Mouse (Mus musculus) embryonic fibroblast, embryonic 13.5 days (primary cell): Measurements from ENCODE around the gene Mrps12.

Experiments
- CTCF ChIP-seq: IDR thresholded peaks from 2 replicates; pipeline ENCODE4 v1.5.1; 2011; ENCODE audit warnings: mild to moderate bottlenecking, control low read depth, low read length, moderate library complexity, borderline replicate concordance; ENCODE audit not compliant: insufficient read depth
- POLR2A ChIP-seq: IDR thresholded peaks from 2 replicates; pipeline ENCODE4 v1.6.1; 2011; ENCODE audit warnings: low read depth, mild to moderate bottlenecking, control low read depth, low read length, moderate library complexity

DNA sequence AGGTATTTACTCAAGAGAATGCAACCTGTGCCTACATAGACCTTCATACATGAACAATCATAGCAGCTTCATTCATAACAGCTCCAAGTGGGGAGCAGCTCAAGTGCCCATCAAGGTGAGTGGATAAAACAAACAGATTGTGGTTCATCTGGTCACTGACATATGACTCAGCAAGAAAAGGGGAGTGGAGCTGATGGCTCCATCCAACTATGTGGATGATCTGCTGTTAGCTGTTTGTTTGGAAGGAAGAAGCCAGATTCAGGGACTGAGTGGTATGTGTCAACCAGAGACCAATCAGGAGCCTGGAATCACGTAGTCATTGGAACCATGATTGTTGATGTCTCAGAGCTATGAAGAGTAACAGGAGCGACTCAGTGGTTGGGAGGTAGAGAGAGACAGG, 17.0 kb downstream of the Mrps12 start:
- TF ChIP-seq POLR2A = no peak
- no peak for TF ChIP-seq CTCF
